Mouse (Mus musculus) neural tube, embryonic 11.5 days (tissue): Measurements from ENCODE around the gene Ttll13. TPM values are rescaled to one million over a fixed set of nuclear protein-coding genes. Genes with fewer than 3 reads are reported as not detected.

Experiments
- ATAC-seq: fragments of 200-750 bp; cut with Nextera tagmentation; 2 replicates; pipeline ENCODE4 v1.8.0; 2017; ENCODE audit warnings: moderate number of reproducible peaks, mild to moderate bottlenecking, moderate TSS enrichment, moderate library complexity; ENCODE audit not compliant: insufficient read depth, low FRiP score, low TSS enrichment
- DNase-seq: peaks from one replicate; pipeline ENCODE4 v3.0.0-alpha.2; 2015; ENCODE audit warnings: low spot score
- H3K27ac ChIP-seq: fragments of 300-500 bp; sonication (generic); 2 replicates; pipeline ENCODE4 v1.5.1; 2014; ENCODE audit warnings: low read depth, mild to moderate bottlenecking, low read length
- H3K27me3 ChIP-seq: fragments of 300-500 bp; sonication (generic); 2 replicates; pipeline ENCODE4 v1.6.1; 2014; ENCODE audit warnings: mild to moderate bottlenecking, low read length, mixed read lengths; ENCODE audit not compliant: control insufficient read depth, insufficient read depth
- H3K36me3 ChIP-seq: fragments of 300-500 bp; sonication (generic); 2 replicates; pipeline ENCODE4 v1.6.1; 2014; ENCODE audit warnings: mild to moderate bottlenecking, low read length, moderate library complexity, mixed read lengths; ENCODE audit not compliant: control insufficient read depth, insufficient read depth
- H3K4me1 ChIP-seq: fragments of 300-500 bp; sonication (generic); 2 replicates; pipeline ENCODE4 v1.6.1; 2014; ENCODE audit warnings: low read length, mixed read lengths; ENCODE audit not compliant: control insufficient read depth, insufficient read depth
- H3K4me2 ChIP-seq: fragments of 300-500 bp; sonication (generic); 2 replicates; pipeline ENCODE4 v1.6.1; 2014; ENCODE audit warnings: low read depth, mild to moderate bottlenecking, moderate library complexity
- H3K4me3 ChIP-seq: fragments of 300-500 bp; sonication (generic); 2 replicates; pipeline ENCODE4 v1.5.1; 2014; ENCODE audit warnings: low read depth, low read length
- H3K9ac ChIP-seq: fragments of 300-500 bp; sonication (generic); 2 replicates; pipeline ENCODE4 v1.6.1; 2014; ENCODE audit warnings: mild to moderate bottlenecking, low read length
- H3K9me3 ChIP-seq: fragments of 300-500 bp; sonication (generic); 2 replicates; pipeline ENCODE4 v1.6.1; 2016; ENCODE audit warnings: low read length; ENCODE audit not compliant: control insufficient read depth
- WGBS: fragments of 180-500 bp; shearing (Covaris S2); extraction: QIAGEN DNeasy Blood & Tissue Kit; methylation state at CpG from one replicate; pipeline ENCODE4 v1.1.7; 2014; 5-methylcytosine and 5-hydroxymethylcytosine counted together
- polyA plus RNA-seq: library from polyadenylated mRNA; unstranded; fragments of >200 nt; fragmentation: Nextera tagmentation; extraction: Ambion mirVana; gene quantifications from 2 replicates; pipeline ENCODE4 v1.2.1, GENCODE M21; 2014

Gene Ttll13
- polyA plus RNA-seq, 1 experiment from 2014 or later = 2.1 TPM

GRCm38 (mm10) chr7:80246859-80247258 is 683 bp downstream of the Ttll13 start:
- Histone ChIP-seq H3K4me1 (no peaks in the 10 kb centered on the region), H3K4me3 (peak overlapping the region; percentile 46), H3K27ac (no peak overlapping the region), H3K9me3 (no peaks in the 10 kb centered on the region; the same call in 1 of the 2 replicates), H3K36me3 (no peaks in the 10 kb centered on the region), H3K27me3 (no peaks in the 10 kb centered on the region), H3K4me2 (peak overlapping the region; percentile 32), H3K9ac (peak overlapping the region; percentile 41; the same call in 1 of the 2 replicates)
- no peak for DNase-seq
- 66% methylated on average over 7 of the region's 7 CpGs for WGBS
- no peak for ATAC-seq

DNA sequence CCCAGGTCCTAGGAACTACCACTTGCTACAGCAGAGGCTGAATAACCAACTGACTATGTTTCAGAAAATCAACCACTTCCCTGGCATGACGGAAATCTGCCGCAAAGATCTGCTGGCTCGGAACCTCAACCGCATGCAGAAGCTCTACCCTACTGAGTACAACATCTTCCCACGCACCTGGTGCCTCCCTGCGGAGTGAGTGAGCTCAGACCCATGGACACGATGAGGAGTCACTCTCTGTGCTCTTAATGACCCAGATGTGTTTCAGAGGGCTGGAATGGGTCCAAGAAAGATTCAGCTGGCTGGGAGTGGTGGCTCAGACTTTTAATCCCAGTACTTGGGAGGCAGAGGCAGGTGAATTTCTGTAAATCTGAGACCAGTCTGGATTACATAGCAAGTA is 6.3 kb downstream of the Ttll13 start:
- H3K4me2 ChIP-seq = no peak overlapping the region
- 84% methylated on average over 7 of the region's 7 CpGs for WGBS
- no peak overlapping the region for H3K27ac ChIP-seq
- no peak for ATAC-seq
- no peak overlapping the region for H3K4me3 ChIP-seq
- DNase-seq = no peak
- H3K9ac ChIP-seq = no peak overlapping the region
- no peaks in the 10 kb centered on the region for H3K9me3 ChIP-seq
- H3K36me3 ChIP-seq = no peaks in the 10 kb centered on the region
- H3K27me3 ChIP-seq = no peaks in the 10 kb centered on the region; the same call in 1 of the 2 replicates
- H3K4me1 ChIP-seq = no peaks in the 10 kb centered on the region

GRCm38 (mm10) chr7:80252886-80253285 is 6.7 kb downstream of the Ttll13 start:
- Histone ChIP-seq H3K27ac (no peak overlapping the region), H3K9ac (no peak overlapping the region), H3K4me3 (no peak overlapping the region), H3K9me3 (no peaks in the 10 kb centered on the region), H3K4me2 (no peak overlapping the region), H3K36me3 (no peaks in the 10 kb centered on the region), H3K4me1 (no peaks in the 10 kb centered on the region), H3K27me3 (no peaks in the 10 kb centered on the region; the same call in 1 of the 2 replicates)
- 86% methylated on average over 11 of the region's 11 CpGs for WGBS
- no peak for DNase-seq
- ATAC-seq = no peak

DNA sequence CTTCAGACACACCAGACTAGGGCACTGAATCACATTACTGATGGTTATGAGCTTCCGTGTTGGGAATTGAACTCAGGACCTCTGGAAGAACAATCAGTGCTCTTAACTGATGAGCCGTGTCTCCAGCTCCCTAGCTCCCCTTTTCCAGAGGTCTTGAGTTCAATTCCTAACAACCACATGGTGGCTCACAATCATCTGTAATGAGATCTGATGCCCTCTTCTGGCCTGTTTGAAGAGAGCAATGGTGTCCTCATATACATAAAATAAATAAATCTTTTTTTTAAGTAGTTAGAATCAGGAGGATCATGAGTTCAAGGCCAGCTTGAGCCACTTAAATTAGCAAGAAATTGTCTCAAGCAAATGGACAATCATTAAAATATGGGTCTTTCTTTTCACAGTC is 9.8 kb downstream of the Ttll13 start:
- Histone ChIP-seq H3K4me3 (no peak overlapping the region), H3K9me3 (no peaks in the 10 kb centered on the region), H3K27ac (no peak overlapping the region), H3K4me2 (no peak overlapping the region), H3K27me3 (no peaks in the 10 kb centered on the region; the same call in 1 of the 2 replicates), H3K36me3 (no peaks in the 10 kb centered on the region), H3K9ac (no peak overlapping the region), H3K4me1 (no peaks in the 10 kb centered on the region)
- DNase-seq (no peak), ATAC-seq (no peak)
- WGBS = 81% methylated on average over 2 of the region's 2 CpGs

DNA sequence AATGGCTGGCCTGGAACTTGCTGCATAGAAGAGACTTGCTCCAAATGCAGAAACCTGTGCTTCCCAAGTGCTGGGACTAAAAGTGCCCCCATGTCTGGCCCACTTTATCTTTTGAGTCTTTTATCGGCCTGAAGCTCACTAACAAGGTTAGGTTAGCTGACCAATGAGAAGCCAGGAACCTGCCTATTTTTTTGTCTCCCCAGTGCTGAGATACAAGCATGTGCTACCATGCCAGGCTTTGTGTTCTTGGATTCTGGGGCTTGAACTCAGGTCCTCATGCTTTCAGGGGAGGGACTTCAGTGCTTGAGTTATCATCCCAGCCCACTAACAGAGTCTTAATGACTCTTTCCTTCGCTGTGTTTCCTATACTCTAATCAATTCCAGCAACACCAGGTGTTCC is 11.5 kb downstream of the Ttll13 start:
- WGBS = 69% methylated on average over 2 of the region's 2 CpGs

DNA sequence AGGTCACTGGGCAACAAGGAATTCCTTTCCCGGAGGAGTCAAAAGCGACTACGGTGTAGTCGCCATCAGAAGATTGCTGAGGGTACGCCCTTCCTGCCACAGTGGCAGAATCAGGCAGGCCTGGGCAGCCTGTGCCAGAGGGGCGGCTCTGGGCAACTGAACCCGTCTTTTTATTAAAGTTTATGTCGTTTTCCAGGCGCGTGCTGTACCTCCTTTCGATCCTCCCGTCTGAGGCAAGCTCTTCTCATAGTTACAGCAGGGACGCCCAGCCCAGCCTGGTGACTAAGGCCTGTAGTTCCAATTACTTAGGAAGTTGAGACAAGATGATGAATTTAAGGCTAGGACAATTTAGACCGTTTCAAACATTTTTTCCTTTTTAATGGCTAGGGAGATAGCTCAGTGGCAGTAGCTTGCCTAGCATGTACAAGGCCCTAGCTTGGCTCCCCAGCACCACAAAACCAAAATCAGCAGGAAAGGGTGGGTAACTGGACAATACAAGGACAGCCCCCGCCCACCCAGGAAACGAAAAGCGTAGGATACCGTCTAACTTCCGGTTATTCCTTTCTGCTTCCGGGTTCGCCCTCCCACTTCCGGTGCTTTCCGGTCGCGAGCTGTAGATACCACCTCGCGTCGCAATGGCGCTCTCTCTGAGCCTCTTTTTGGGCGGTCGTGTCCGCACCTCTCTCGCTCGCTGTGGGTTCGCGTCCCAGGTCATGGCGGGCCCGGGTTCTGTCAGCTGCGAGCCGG is 14.6 kb downstream of the Ttll13 start, which contains the start of gene Ngrn:
Gene Ngrn (plus strand): TSS at position 591 of the 747 bp plus-strand sequence.
- Histone ChIP-seq H3K4me1 (peaks cover 7% of the 10 kb centered on the region), H3K36me3 (0 out of 2 replicates have a peak, but pooled peaks cover 4% of the 10 kb centered on the region), H3K27ac (0 out of 2 replicates have a peak within 1 kb of the TSS, but pooled peaks have one; percentile 34), H3K9ac (peak within 1 kb of the TSS; percentile 90), H3K4me2 (peak within 1 kb of the TSS; percentile 85), H3K27me3 (no peaks in the 10 kb centered on the region; the same call in 1 of the 2 replicates), H3K4me3 (peak within 1 kb of the TSS; percentile 91), H3K9me3 (no peaks in the 10 kb centered on the region)
- WGBS = 27% methylated on average over 40 of the region's 40 CpGs
- ATAC-seq (peak; percentile 88), DNase-seq (peak; percentile 89)

More for the DNA sequence above, 11.5 kb downstream of the Ttll13 start:
- H3K4me2 ChIP-seq = no peak overlapping the region
- no peak overlapping the region for H3K27ac ChIP-seq
- no peaks in the 10 kb centered on the region; the same call in 1 of the 2 replicates for H3K27me3 ChIP-seq
- H3K36me3 ChIP-seq = no peaks in the 10 kb centered on the region
- H3K4me3 ChIP-seq = no peak overlapping the region
- H3K4me1 ChIP-seq = peaks cover 7% of the 10 kb centered on the region
- DNase-seq = no peak
- ATAC-seq = no peak
- H3K9ac ChIP-seq = no peak overlapping the region
- no peaks in the 10 kb centered on the region for H3K9me3 ChIP-seq

DNA sequence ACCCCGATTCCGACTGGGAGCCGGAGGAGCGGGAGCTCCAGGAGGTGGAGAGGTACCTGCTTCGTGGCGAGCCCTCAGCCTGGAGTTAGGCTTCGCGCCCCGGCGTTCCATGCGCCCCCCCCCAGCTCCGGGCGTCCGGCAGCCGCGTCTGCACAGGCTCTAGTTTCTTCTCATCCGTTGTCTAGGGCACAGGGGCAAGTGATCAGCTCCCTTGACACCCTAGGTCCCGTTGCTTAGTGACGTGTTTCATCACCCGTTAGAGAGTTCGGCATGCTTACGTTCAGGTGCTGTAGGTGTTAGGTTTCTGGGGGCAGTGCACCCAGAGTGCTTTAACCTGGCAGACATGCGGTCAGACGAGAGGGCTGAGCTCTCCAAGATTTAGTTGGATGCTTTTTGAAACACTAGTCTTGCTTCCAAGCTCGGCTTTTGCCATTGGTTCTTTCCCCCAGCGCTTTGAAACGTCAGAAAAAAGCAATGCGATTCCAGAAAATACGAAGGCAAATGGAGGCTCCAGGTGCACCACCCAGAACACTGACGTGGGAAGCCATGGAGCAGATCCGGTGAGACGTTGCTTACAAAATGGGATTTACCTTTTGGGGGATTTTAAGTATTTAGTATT is 15.3 kb downstream of the Ttll13 start:
- Histone ChIP-seq H3K27me3 (no peaks in the 10 kb centered on the region; the same call in 1 of the 2 replicates), H3K36me3 (peaks cover 4% of the 10 kb centered on the region; the same call in 1 of the 2 replicates), H3K27ac (0 out of 2 replicates have a peak overlapping the region, but pooled peaks have one; percentile 34), H3K9ac (peak overlapping the region; percentile 90), H3K4me3 (peak overlapping the region; percentile 91), H3K4me2 (peak overlapping the region; percentile 85), H3K4me1 (peaks cover 7% of the 10 kb centered on the region), H3K9me3 (no peaks in the 10 kb centered on the region)
- ATAC-seq (peak; percentile 38; the same call in 1 of the 2 replicates), DNase-seq (no peak)
- WGBS = under 1% methylated on average over 32 of the region's 32 CpGs

DNA sequence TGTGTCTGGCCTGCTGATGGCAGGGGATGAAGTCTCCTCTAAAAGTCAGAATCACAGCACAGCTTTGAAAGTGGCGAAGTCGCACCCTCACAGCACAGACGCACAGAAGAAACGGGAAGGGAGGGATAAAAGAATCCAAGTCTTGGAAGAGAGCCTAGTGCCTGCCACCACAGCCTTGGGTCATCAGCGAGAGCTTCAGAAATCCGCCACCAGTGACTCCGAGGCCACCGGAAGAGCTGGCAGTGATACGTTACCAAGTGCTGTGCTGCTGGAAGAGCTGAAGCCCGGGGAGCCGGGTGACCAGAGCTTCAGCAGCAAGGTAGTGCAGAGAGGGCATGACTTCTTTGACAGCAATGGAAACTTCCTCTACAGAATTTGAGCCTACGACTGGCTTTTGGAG is 18.4 kb downstream of the Ttll13 start:
- H3K27ac ChIP-seq = no peak overlapping the region
- ATAC-seq (no peak), DNase-seq (no peak)
- no peak overlapping the region for H3K4me3 ChIP-seq
- H3K4me2 ChIP-seq = no peak overlapping the region
- WGBS = 94% methylated on average over 12 of the region's 12 CpGs
- H3K9ac ChIP-seq = no peak overlapping the region
- H3K36me3 ChIP-seq = peaks cover 8% of the 10 kb centered on the region
- no peaks in the 10 kb centered on the region for H3K27me3 ChIP-seq
- peaks cover 11% of the 10 kb centered on the region for H3K4me1 ChIP-seq
- H3K9me3 ChIP-seq = no peaks in the 10 kb centered on the region
